Mouse (Mus musculus) heart, postnatal 0 days (tissue): ENCODE measurements around the gene Edil3. TPM values are rescaled to one million over a fixed set of nuclear protein-coding genes. Genes with fewer than 3 reads are reported as not detected.

Experiments used
- ATAC-seq: fragments of 200-750 bp; cut with Nextera tagmentation; 2 replicates; pipeline ENCODE4 v1.8.0; 2017; ENCODE audit warnings: low read depth, moderate number of reproducible peaks, moderate library complexity; ENCODE audit not compliant: insufficient read depth
- DNase-seq: peaks from one replicate; pipeline ENCODE4 v3.0.0-alpha.2; 2016; ENCODE audit warnings: low spot score
- H3K27ac ChIP-seq: fragments of 300-500 bp; sonication (generic); 2 replicates; pipeline ENCODE4 v1.5.1; 2014; ENCODE audit warnings: low read depth, mild to moderate bottlenecking
- H3K27me3 ChIP-seq: fragments of 300-500 bp; sonication (generic); 2 replicates; pipeline ENCODE4 v1.6.1; 2014; ENCODE audit warnings: low read length, mixed read lengths; ENCODE audit not compliant: control insufficient read depth, insufficient read depth
- H3K36me3 ChIP-seq: fragments of 300-500 bp; sonication (generic); replicated peaks from 2 replicates; pipeline ENCODE4 v1.6.1; 2014; ENCODE audit warnings: low read length, mixed read lengths; ENCODE audit not compliant: control insufficient read depth, insufficient read depth
- H3K4me1 ChIP-seq: fragments of 300-500 bp; sonication (generic); 2 replicates; pipeline ENCODE4 v1.6.1; 2014; ENCODE audit warnings: antibody characterized with exemption; ENCODE audit not compliant: control insufficient read depth, insufficient read depth
- H3K4me2 ChIP-seq: fragments of 300-500 bp; sonication (generic); 2 replicates; pipeline ENCODE4 v1.6.1; 2014; ENCODE audit warnings: low read depth, mild to moderate bottlenecking, low read length, moderate library complexity
- H3K4me3 ChIP-seq: fragments of 300-500 bp; sonication (generic); 2 replicates; pipeline ENCODE4 v1.5.1; 2014; ENCODE audit warnings: low read depth, low read length
- H3K9ac ChIP-seq: fragments of 300-500 bp; sonication (generic); replicated peaks from 2 replicates; pipeline ENCODE4 v1.6.1; 2014; ENCODE audit warnings: low read depth, low read length, mixed read lengths
- H3K9me3 ChIP-seq: fragments of 300-500 bp; sonication (generic); replicated peaks from 2 replicates; pipeline ENCODE4 v1.6.1; 2016; ENCODE audit warnings: low read length; ENCODE audit not compliant: control insufficient read depth
- CTCF ChIP-seq: IDR thresholded peaks from 2 replicates; pipeline ENCODE4 v1.5.1; 2016; ENCODE audit warnings: antibody characterized with exemption, control low read depth, low read depth
- EP300 ChIP-seq: IDR thresholded peaks from 2 replicates; pipeline ENCODE4 v1.6.1; 2016; ENCODE audit warnings: antibody characterized with exemption, low read depth
- WGBS: fragments of 180-500 bp; shearing (Covaris S2); extraction: QIAGEN DNeasy Blood & Tissue Kit; methylation state at CpG from one replicate; pipeline ENCODE4 v1.1.7; 2014; 5-methylcytosine and 5-hydroxymethylcytosine counted together
- polyA plus RNA-seq: library from polyadenylated mRNA; unstranded; fragments of >200 nt; fragmentation: Nextera tagmentation; extraction: Ambion mirVana; gene quantifications from 2 replicates; pipeline ENCODE4 v1.2.1, GENCODE M21; 2015
- total RNA-seq: library from RNA; depleted of rRNA; stranded (reverse); fragments of >200 nt; gene quantifications from 2 replicates; pipeline ENCODE4 v1.2.3, GENCODE M21; 2014; ENCODE audit warnings: low replicate concordance

Edil3 gene
- total and polyA plus RNA-seq, 2 experiments from 2014 or later, result 0.63 to 0.76 TPM

GRCm38 (mm10) chr13:88972355-88972754 lies 151.1 kb downstream of the Edil3 start:
- Histone ChIP-seq H3K36me3 (no peaks in the 10 kb centered on the region), H3K4me3 (no peak overlapping the region), H3K4me1 (no peaks in the 10 kb centered on the region), H3K9me3 (no peaks in the 10 kb centered on the region), H3K4me2 (no peak overlapping the region), H3K9ac (no peak overlapping the region), H3K27ac (no peak overlapping the region), H3K27me3 (no peaks in the 10 kb centered on the region)
- WGBS, result 67% methylated on average over 4 of the region's 4 CpGs
- no peak for ATAC-seq
- TF ChIP-seq CTCF (no peak), EP300 (no peak)
- no peak for DNase-seq

GRCm38 (mm10) chr13:89007696-89008427 lies 186.6 kb downstream of the Edil3 start:
- Histone ChIP-seq H3K27me3 (no peaks in the 10 kb centered on the region), H3K4me1 (no peaks in the 10 kb centered on the region), H3K9me3 (no peaks in the 10 kb centered on the region), H3K27ac (no peak overlapping the region), H3K9ac (no peak overlapping the region), H3K36me3 (no peaks in the 10 kb centered on the region), H3K4me2 (no peak overlapping the region), H3K4me3 (no peak overlapping the region)
- no peak for DNase-seq
- no peak for ATAC-seq
- TF ChIP-seq EP300 (no peak), CTCF (no peak)
- WGBS, result 68% methylated on average over 4 of the region's 4 CpGs

- H3K27me3 ChIP-seq, result no peaks in the 10 kb centered on the region
- ATAC-seq (no peak), DNase-seq (no peak)
- no peak overlapping the region for H3K27ac ChIP-seq
- no peak overlapping the region for H3K9ac ChIP-seq
- H3K4me3 ChIP-seq, result no peak overlapping the region
- H3K9me3 ChIP-seq, result no peaks in the 10 kb centered on the region
- no peak for TF ChIP-seq EP300
- no peak for TF ChIP-seq CTCF
- no peaks in the 10 kb centered on the region for H3K36me3 ChIP-seq
- H3K4me2 ChIP-seq, result no peak overlapping the region
- no peaks in the 10 kb centered on the region for H3K4me1 ChIP-seq
Observed at GRCm38 (mm10) chr13:89012500-89012899, 191.2 kb downstream of the Edil3 start.

DNA sequence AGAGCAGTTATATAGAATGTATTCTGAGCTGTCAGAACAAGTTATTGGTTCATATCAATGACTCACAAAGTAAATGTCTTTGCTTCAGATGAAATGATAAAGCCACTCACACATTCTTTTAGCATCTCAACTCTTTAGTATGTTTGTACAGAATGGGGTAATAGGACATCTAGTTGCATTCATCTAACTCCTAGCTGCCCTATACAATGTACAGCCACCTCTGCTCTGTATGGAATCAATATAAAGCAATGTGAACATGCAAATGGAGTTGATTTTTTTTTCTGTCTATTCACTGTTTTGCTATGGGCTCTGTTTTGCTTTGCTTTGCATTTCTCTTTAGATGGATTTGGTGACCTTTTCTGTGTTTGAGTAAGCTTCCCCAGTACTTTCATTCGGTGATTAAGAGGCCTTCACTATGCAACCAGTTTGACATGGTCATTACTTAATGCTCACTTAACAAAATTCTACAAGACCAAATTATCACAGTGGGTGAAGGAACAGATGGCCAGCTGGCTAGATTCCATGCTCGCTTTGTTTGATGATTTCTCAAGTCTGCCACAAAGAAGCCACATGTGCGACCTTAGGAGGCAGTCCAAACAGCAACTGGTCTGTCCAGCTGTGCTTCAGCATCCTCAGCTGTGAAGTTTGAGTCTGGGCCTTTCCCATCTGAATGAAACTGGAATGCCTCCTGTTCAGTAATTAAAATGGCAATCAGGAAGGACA lies 208.7 kb downstream of the Edil3 start:
- 65% methylated on average over 3 of the region's 3 CpGs for WGBS
- no peaks in the 10 kb centered on the region for H3K9me3 ChIP-seq
- TF ChIP-seq CTCF (no peak), EP300 (no peak)
- H3K4me3 ChIP-seq, result no peak overlapping the region
- DNase-seq, result no peak
- no peaks in the 10 kb centered on the region for H3K4me1 ChIP-seq
- no peaks in the 10 kb centered on the region for H3K36me3 ChIP-seq
- no peak for ATAC-seq
- H3K27ac ChIP-seq, result no peak overlapping the region
- no peaks in the 10 kb centered on the region for H3K27me3 ChIP-seq
- no peak overlapping the region for H3K4me2 ChIP-seq
- no peak overlapping the region for H3K9ac ChIP-seq

GRCm38 (mm10) chr13:89035711-89036110 lies 214.4 kb downstream of the Edil3 start:
- ATAC-seq, result no peak
- WGBS, result 65% methylated on average over 2 of the region's 2 CpGs

More at GRCm38 (mm10) chr13:89035711-89036110, 214.4 kb downstream of the Edil3 start:
- no peak for TF ChIP-seq CTCF
- TF ChIP-seq EP300, result no peak
- H3K4me2 ChIP-seq, result no peak overlapping the region
- H3K36me3 ChIP-seq, result no peaks in the 10 kb centered on the region
- H3K27ac ChIP-seq, result no peak overlapping the region
- no peaks in the 10 kb centered on the region for H3K9me3 ChIP-seq
- DNase-seq, result no peak
- no peak overlapping the region for H3K4me3 ChIP-seq
- H3K9ac ChIP-seq, result no peak overlapping the region
- no peaks in the 10 kb centered on the region for H3K27me3 ChIP-seq
- H3K4me1 ChIP-seq, result no peaks in the 10 kb centered on the region
